Mouse (Mus musculus) liver, postnatal 0 days (tissue): ENCODE results near the gene Mogat2.

Source experiments
- CTCF ChIP-seq: sonication (generic); IDR thresholded peaks from 2 replicates; pipeline ENCODE4 v1.5.1; 2016; ENCODE audit warnings: antibody characterized with exemption, low read depth
- EP300 ChIP-seq: IDR thresholded peaks from 2 replicates; pipeline ENCODE4 v1.6.1; 2016; ENCODE audit warnings: antibody characterized with exemption, low read depth, mild to moderate bottlenecking

DNA sequence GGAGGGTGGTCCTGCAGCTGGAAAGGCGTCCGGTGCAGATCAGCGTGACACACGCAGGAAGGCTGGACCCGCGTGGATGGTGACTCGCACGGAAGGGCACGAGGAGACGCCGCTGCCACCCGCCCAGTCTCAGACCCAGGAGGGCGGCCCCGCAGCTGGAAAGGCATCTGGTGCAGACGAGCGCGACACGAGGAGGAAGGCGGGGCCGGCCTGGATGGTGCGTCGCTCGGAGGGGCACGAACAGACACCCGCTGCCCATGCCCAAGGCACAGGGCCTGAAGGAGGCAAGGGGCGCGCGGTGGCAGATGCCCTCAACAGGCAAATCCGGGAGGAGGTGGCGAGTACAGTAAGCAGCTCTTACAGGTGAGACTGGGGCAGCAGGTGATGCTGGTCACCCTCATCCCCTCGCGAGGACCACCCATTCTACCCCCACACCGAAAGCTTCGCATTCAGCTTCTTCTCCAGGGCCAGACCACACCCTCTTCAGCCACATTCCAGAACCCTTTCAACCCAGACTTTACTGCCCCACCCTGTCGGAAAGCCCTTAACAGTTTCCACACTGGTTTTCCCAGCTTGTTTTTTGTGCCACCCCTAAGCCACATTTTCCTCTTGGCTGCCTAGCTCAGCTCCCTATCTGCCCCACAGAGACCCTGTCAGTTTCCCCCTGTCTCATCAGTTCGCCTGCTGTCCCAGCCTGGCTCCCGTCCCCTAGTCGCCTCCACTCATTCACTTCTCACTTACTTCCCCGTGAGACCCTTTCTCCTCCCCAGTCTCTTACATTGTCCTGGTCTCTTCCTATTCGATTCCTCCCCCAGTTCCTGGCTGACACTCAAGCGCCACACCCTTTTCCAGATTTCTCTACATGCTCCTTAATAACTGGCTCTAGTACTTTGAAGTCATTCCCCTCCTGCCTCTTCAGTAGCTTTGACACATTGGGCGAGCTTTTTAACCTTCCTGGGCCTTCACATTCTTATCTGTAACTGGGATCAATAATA is 30.8 kb upstream of the Mogat2 start:
- no peak for TF ChIP-seq EP300
- no peak for TF ChIP-seq CTCF
